Mouse (Mus musculus) kidney, adult 2 months (tissue): Measurements from ENCODE around the gene Tcf25.
"Not testable (repeated sequence)": the region's sequence is repeated elsewhere in the genome, so short reads cannot be mapped to it uniquely, and the experiment has no call there.

Source experiments
- CTCF ChIP-seq: fragments of 200-500 bp; conservative IDR thresholded peaks from 2 replicates; pipeline ENCODE4 v1.5.1; 2011; ENCODE audit warnings: low read depth, mild to moderate bottlenecking, control low read depth, low read length, moderate library complexity, mixed read lengths; ENCODE audit not compliant: insufficient read depth, insufficient read length
- POLR2A ChIP-seq: fragments of 200-500 bp; IDR thresholded peaks from one replicate; pipeline ENCODE4 v1.6.1; 2011; ENCODE audit warnings: low read depth, low read length, control low read depth

GRCm38 (mm10) chr8:123414997-123415696 lies 41.6 kb downstream of the Tcf25 start:
- not testable (repeated sequence) for TF ChIP-seq CTCF, POLR2A
